25 mouse cellular contexts compared by ENCODE assay signal in the genomic region with DNA sequence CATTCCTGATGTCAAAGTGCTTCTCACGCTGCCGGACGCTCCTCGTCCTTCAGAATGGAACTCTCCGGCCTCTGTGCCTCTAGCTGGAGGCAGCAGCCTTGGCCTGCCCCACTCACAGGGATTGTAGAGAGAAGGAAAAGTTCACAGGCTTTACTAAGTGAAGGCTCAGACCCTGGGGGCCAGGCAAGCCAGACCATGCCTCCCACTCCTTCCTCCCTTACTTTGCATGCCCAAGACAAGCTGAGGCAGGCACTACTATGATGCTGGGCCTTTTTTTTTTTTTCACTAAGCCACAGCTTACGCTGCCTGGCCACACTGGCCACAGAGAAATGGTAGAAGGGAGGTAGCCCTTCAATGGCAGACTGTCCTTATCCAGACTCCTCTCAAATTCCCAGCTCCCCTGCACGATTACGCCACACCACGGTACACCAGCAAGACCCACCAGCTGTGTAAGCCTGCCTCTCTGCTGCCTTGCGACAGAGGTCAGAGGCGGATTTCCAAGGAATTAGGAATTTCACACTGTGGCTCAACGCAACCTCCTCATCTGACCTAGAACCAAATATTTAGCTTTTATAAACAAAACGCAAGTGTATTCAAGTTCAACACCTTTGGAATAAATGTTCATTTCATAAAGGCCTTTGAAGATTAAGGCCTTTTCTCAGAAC. TPM values are rescaled to one million over a fixed set of nuclear protein-coding genes. Genes with fewer than 3 reads are reported as not detected.
DNase-seq lines count a peak whose midpoint lies in the region; TF ChIP-seq lines count a peak whose summit lies in the region.
"Had no signal": no experiment of that assay in that cellular context is flagged by ENCODE, and none has a peak within 500 bp of the region (broad histone marks: within the 10 kb centered on the region; RNA-seq: fewer than 3 reads in every experiment).

No protein-coding gene starts in this region.

- no peak for TF ChIP-seq POLR2A in embryonic fibroblast, embryonic 13.5 days (IDR thresholded peaks at IDR 0.05; ENCODE audit: low read depth, low read length)

- 0 out of 2 replicates have a peak overlapping the region, but pooled peaks have one; percentile 1 for H3K27ac ChIP-seq in gastrocnemius, adult 2 months
- H3K27ac ChIP-seq in embryonic fibroblast, embryonic 13.5 days (ENCODE audit: insufficient read depth, low read length): peak overlapping the region; percentile 69
- H3K27ac ChIP-seq: hindbrain, embryonic 12.5 days; kidney, postnatal 0 days; layer of hippocampus, adult 2 months; liver, embryonic 15.5 days; lung, embryonic 15.5 days; midbrain, embryonic 15.5 days; neural tube, embryonic 13.5 days had no signal

- intact Hi-C loops in gastrocnemius, adult 2 months (cut with DNase I): no loop called here
- intact Hi-C loops in gastrocnemius, postnatal 36 days (cut with DNase I): no loop called here

- no peak for TF ChIP-seq CTCF in gastrocnemius, adult 2 months (IDR thresholded peaks at IDR 0.05)
- TF ChIP-seq CTCF in embryonic fibroblast, embryonic 13.5 days (IDR thresholded peaks at IDR 0.05; ENCODE audit: borderline replicate concordance, insufficient read depth, low read length): no peak

- peaks cover 3% of the 10 kb centered on the region for H3K4me1 ChIP-seq in embryonic fibroblast, embryonic 13.5 days (ENCODE audit: control insufficient read depth, insufficient read depth, low read length)
- H3K4me1 ChIP-seq: hindbrain, embryonic 12.5 days; liver, embryonic 15.5 days; lung, embryonic 15.5 days; midbrain, embryonic 15.5 days; neural tube, embryonic 13.5 days had no signal

- no peak for DNase-seq in gastrocnemius, adult 2 months
- DNase-seq in gastrocnemius, postnatal 36 days: no peak
- peak; percentile 41 for DNase-seq in kidney, postnatal 14 days
- DNase-seq in kidney, adult 8-10 months: no peak
- peak; percentile 40 for DNase-seq in adipocyte (ENCODE audit: low spot score)
- DNase-seq in layer of hippocampus, postnatal 36 days: no peak
- DNase-seq in spleen, adult 12 weeks (ENCODE audit: low spot score): no peak
- DNase-seq: adrenal gland, postnatal 14 days; cerebellum, adult 2 months; cerebellum, postnatal 25 days; lung, postnatal 36 days; thymus, postnatal 14 days had no signal

- no peak overlapping the region for H3K4me3 ChIP-seq in gastrocnemius, adult 2 months
- H3K4me3 ChIP-seq in embryonic fibroblast, embryonic 13.5 days (ENCODE audit: insufficient read depth, low read length): no peak overlapping the region
- H3K4me3 ChIP-seq: hindbrain, embryonic 12.5 days; layer of hippocampus, adult 2 months; liver, embryonic 15.5 days; lung, embryonic 15.5 days; midbrain, embryonic 15.5 days; neural tube, embryonic 13.5 days had no signal

RNA-seq across cellular contexts. Expression of a gene that starts 40.4 kb away (rescaled TPM):
- total RNA-seq in gastrocnemius, adult 2 months (2021): 100 to 1,000 TPM in 1 of 2 experiments, 10 to 100 TPM in 1; 70.8 to 292 TPM
- total RNA-seq in gastrocnemius, postnatal 36 days (2021): 100 to 1,000 TPM in 1 of 2 experiments, 10 to 100 TPM in 1; 83.7 to 139 TPM
- 121 and 212 TPM in 2 replicates for polyA plus RNA-seq in embryonic fibroblast, embryonic 13.5 days (2011; ENCODE audit: insufficient read length, low read depth, missing spikeins)
- 10 to 100 TPM in 1 of 2 experiments, 1 to 10 TPM in 1; 10.0 to 12.1 TPM for total RNA-seq in layer of hippocampus, postnatal 36 days (2021)

RNA-seq across cellular contexts. Expression of a gene that starts 44.1 kb away (rescaled TPM):
- total RNA-seq in gastrocnemius, adult 2 months (2021): not detected
- total RNA-seq in gastrocnemius, postnatal 36 days (2021): not detected
- not detected in 2 replicates for polyA plus RNA-seq in embryonic fibroblast, embryonic 13.5 days (2011; ENCODE audit: insufficient read length, low read depth, missing spikeins)
- total RNA-seq in layer of hippocampus, postnatal 36 days (2021): 1 to 10 TPM; 2.2 to 2.5 TPM
- polyA plus RNA-seq: cerebellum, adult 2 months; forebrain, embryonic 14.5 days; frontal cortex, adult 2 months; heart, embryonic 14.5 days; hindbrain, embryonic 12.5 days; kidney, postnatal 0 days; limb, embryonic 14.5 days; lung, embryonic 15.5 days; midbrain, embryonic 15.5 days; neural tube, embryonic 13.5 days; Patski had no signal

Comparison
In these comparisons a context has a peak if more than half of its experiments do, and no peak if none do; other contexts are left out.
1. DNase-seq: peak in kidney, postnatal 14 days (single experiment) and adipocyte (single experiment); none in gastrocnemius, adult 2 months (single experiment), gastrocnemius, postnatal 36 days (0 of 2), kidney, adult 8-10 months (0 of 2), layer of hippocampus, postnatal 36 days (0 of 2) and spleen, adult 12 weeks (single experiment).
2. RNA of a gene that starts 40.4 kb away (total RNA-seq): 70.8 to 292 TPM in gastrocnemius, adult 2 months and 83.7 to 139 TPM in gastrocnemius, postnatal 36 days; 10.0 to 12.1 TPM in layer of hippocampus, postnatal 36 days; every median in the first group is over 4 times any median in the second.